Mouse (Mus musculus) lung, postnatal 25 days (tissue): ENCODE measurements around the gene Ippk.

Experiments
- DNase-seq: peaks from one replicate; pipeline ENCODE4 v3.0.0; 2022; ENCODE audit warnings: low spot score

The Ippk gene

DNA sequence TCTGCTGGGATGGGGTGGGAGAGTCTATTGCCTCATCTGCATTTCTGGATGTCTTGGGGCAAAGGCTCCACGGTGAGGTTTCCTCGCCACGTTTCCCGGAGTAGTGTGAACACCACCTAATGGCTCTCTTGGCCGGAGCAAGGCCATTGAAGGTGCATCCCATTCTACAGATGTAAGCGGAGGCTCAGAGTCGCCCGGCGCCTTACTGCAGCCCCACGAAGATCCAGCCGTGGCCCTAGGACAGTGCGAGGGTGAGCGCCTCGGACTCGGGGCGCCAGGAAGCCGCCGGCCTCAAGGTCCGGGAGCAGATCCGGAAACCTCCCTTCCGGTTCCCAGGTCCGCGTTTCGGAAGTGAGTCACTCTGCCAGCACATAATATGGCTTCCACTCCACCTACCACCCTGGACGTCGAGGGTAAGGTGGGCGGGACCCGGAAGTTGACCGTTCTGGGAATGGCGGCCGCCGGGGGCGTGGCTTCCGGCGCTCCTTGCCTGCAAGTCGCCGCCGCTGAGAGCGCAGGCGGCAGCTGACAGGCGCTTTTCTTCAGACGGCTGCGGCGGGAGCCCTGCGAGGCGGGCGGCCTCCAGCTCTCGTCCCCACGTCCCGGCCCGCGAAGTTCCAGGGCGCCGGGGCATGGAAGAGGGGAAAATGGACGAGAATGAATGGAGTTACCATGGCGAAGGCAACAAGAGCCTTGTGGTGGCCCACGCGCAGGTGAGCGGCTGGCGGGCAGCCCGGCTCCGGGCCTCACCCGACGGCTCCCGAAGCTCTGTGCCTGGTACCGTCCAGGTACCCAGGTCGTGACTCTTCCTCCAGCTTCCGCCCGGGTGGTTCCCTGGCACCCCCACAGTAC lies at the start of gene Ippk:
Gene Ippk (plus strand): TSS at position 496 of the 852 bp plus-strand sequence.
- peak; percentile 99 for DNase-seq

DNA sequence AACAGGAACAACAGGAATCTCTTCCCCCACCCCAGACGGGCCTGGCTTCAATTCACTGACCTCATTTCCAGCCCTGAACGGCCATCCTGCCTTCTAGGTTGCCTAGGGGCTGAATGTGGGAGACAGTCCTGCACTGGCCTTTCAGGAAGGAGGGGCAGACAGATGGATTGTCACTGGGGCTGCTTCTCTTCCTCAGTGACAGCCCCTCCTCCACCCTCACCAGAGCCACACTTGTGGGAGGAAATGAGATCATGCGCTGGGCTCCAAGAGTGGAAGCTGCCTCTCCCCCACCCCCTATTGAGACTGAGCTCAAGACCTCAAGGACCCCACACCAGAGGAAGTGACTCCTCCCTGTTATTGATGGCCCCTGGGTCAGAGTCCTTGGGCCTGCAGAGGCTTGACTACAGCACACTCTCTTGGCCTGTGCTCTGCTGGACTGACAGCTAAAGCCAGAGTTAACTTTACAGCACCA lies 49.6 kb upstream of the Ippk start:
- DNase-seq: peak; percentile 92

DNA sequence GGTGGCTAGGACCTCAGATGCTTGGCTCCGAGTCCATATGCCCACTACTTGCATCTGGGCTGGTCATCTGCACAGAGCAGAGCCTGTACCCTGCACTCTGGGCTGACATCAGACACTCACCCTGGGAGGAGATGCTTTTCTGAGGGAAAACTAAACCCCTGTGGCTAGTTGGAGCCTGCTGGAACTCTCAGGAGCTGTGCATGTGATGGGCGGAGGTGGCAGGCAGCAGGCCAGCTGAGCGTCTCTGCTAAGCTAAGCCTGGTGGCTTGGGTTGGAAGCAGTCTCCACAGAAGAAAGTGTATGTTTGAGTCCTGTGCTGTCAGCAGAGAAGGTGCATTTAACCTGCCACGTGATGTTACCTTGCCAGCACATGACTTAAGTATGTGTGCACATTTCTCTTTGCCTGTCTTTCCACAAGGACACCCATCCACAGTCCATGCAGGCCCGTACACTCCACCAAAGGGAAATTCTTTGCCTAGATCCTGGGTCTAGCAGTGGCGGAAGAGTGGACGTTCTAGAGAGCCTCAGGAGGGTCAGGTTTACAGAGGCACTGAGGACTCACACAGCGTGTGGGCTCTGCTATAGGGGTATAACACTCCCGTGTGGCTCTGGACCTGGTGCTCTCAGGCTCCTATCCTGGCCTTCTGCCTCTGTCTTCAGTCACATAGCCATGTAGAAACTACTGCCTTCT lies 48.5 kb upstream of the Ippk start:
- DNase-seq: no peak

DNA sequence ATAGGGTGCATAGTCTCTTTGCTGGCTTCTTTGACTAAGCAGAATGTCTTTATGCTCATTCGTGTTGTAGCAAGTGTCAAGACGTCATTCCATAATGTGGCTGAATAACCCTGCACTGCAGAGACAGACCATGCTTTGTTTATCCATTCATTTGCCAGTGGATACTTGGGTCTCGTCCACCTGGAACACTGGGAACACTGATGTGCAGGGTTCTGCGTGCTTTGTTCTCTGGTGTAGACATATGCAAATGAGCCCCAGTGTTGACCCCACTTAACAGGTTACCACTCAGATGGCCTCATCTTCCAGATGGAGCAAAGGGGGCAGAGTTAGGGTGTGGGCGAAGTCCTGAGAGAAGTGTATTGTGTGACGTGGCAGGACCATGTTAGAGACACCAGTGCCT lies 46.7 kb upstream of the Ippk start:
- DNase-seq: no peak

DNA sequence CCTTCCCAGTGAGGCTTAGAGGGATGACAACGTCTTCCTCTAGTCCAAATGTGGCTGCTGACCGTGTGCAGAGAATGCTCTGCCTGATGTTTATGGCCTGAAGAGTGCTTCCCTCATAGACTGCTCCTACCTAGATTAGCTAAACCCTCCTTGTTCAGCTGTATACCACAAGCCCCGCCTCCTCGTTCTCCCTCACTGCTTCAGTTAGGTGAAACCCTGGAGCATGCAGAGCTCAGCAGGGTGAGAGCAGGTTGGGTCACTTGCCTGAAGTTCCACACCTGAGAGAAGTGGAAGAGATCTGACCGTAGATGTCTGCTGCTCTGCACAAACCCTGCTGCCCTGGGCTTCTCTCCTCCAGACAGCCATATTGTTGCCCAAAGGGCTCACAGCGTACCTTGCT lies 46.3 kb upstream of the Ippk start:
- DNase-seq: no peak

DNA sequence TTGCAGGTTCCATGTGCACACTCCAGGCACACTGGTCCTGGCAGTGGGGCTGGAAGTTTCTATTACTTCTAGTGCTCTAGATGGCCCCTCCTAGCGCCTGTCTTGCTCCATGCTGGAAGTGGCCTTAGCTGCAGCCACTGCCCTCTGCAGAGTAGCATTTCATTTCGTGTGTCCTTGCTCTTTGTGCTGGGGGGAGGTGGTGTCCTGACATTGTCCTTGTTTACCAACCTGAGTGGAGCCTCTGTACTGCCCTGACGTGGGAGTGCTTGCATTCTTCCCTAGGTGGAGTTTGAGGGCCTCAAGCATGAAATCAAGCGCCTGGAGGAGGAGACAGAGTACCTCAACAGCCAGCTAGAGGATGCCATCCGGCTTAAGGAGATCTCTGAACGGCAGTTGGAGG lies 43.4 kb upstream of the Ippk start:
- DNase-seq: peak; percentile 25

DNA sequence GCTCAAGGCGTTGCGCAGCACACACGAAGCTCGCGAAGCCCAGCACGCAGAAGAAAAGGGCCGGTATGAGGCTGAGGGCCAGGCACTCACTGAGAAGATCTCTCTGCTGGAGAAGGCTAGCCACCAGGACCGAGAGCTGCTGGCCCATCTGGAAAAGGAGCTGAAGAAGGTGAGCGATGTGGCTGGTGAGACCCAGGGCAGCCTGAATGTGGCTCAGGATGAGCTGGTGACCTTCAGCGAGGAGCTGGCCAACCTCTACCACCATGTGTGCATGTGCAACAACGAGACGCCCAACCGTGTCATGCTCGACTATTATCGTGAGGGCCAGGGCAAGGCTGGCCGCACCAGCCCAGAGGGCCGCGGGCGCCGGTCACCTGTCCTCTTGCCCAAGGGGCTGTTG lies 41.7 kb upstream of the Ippk start:
- DNase-seq: no peak

DNA sequence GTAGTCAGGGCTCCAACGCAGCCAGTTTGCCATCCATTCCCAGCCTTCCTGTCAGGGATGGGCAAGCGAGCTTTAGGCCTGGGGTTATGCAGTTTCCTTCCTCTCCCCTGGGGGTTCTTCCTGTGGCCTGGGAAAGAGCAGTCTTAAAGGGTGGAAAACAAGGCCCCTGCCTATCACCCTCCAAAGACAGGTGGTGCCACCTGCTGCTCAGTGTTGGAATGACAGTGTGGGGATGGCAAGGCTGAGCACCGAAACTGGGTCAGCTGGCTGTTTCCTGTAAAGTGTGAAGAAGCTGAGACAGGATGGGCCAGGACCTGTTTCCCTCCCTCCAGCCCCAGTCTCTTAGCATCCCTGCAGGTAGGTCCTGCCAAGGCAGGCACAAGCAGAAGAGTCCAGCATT lies 39.8 kb upstream of the Ippk start:
- peak; percentile 87 for DNase-seq

DNA sequence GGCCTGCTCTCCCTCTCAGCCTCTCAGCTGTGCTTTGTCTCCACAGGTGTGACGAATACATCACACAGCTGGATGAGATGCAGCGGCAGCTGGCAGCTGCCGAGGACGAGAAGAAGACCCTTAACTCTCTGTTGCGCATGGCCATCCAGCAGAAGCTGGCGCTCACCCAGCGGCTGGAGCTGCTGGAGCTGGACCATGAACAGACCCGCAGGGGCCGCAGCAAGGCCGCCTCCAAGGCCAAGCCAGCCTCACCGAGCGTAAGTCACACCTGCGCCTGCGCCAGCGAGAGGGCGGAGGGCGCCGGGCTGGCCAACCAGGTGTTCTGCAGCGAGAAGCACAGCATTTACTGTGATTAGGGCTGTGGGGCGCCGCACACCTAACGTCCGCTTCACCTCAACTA lies 38.1 kb upstream of the Ippk start:
- no peak for DNase-seq

DNA sequence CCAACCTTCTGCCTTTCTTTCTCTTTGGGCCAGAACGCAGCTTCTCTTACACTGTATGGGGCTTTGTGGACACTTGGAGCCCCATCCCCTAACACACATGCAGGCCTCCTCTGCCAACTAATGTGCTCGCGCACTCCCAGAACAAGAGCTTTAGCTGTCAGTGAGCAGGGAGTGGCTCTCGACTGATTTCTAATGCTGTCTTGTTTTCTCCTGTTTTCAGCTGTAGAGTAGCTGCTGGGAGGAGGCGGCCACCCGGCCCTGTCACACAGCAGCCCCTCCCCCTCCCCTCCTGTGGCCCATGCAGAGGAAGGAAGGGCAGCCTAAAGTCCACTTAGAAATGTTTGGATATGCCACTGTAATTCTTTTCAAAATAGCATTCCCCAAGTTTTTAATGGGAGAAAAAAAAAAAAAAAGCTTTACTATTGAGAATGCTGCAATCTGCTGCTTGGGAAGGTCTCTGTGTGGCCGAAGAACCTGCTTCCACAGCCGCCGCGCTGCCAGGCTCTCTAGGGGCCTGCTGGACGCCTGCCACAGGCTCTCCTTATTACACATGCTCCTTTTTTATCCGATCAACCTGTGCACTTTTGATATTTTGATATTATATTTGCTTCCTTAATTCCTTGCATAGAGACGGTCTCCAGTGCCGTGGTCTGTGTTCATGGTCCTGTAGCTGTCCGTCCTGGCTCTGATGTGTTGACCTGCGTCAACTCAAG lies 36.1 kb upstream of the Ippk start:
- DNase-seq: no peak

DNA sequence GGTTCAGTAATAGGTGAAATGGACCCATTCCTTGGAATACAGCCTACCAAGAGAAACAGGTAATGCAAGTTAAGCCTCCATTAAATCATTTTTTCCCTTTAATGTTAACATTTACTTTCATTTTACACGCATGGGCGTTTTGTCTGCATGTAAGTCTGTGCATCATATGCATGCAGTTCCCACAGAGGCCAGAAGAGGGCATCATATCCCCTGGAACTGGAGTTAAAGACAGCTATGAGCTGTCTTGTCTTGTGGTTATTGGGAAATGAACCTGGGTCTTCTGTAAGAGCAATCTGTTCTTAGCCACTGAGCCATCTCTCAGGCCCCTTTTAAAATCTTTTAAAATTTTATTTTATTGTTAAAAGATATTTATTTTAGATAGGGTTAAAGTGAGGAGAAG lies 29.7 kb upstream of the Ippk start:
- DNase-seq: no peak

DNA sequence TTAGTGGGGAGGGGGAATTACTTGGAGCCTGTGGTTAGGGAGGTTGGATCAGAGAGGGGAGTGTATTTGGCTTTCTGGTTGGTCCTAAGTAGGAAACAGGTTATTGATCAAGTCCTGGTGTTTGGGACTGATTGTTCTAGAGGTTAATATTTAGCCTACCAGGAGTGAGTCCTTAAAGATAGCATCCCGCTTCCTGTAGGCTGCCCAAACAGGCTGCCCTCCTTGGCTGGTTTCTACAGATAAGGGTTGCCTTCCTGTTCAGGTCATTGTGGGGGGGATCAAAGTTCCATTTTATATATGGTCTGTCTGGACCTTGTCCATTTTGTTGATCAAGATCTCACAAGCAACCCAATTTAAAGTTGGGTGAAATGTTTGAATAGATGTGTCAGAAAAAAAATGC lies 27.5 kb upstream of the Ippk start:
- DNase-seq: no peak

DNA sequence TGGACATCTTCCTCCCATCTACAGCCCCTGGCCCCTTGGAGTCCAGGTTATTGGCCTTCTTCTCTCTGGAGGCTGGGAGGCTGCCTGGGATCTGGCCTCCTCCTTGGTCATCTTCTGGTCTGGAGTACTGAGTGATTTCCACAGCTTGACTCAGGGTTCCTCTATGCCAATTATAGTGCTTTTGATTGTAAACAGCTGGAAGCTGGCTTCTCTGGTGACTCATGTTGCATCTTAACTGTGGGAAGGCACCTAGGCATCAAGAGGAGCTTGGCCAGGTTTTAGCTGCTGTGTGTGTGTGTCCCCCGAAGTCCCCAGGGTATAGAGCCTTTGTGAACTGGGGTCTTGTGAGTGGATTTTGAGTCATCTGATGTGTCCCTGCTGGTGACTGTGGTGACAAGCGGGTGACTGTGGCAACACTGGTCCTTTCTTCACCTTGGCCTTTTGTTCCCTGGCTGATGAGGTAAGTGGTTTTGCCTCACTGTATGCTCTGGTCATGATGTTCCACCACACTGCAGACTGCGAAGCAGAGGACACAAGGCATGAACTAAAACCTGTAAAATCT lies 26.1 kb upstream of the Ippk start:
- no peak for DNase-seq

DNA sequence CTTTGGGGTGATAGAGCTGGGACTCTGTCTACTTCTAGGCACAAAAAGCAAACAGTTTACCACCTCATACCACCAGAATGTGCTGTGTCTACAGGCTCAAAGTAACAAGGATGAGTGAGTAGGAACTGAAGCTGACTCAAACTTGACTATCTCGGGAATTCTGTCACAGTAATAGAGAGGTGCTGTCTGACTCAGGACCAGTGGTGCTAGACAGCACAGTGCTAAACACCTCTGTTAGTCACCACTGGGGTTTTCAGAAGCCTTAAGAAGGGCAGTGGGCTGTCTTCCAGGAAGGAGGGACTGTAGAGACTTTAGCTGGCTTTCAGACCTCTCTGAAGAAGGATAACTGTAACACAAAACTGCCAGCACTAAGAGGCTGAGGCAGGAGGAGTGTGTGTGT lies 24.3 kb upstream of the Ippk start:
- DNase-seq: no peak

DNA sequence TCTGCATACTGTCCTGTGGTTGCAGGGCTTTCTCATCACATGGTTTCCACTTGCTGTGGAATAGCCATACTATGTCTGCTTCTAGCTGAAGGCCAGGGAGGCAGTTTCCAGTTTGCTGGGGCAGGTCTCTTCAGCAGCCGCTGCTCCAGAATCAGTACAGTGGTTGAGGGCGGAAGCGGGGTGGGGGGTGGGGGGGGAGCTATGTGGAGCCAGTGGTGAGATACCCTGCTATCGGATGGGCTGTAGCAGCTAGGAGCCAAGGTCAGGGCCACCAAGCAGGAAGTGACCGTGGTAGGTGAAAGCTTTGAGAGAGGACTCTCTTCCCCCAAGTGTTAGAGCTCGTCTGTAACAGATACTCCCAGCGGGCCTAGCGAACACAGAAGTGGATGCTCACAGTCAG lies 22.9 kb upstream of the Ippk start:
- no peak for DNase-seq

DNA sequence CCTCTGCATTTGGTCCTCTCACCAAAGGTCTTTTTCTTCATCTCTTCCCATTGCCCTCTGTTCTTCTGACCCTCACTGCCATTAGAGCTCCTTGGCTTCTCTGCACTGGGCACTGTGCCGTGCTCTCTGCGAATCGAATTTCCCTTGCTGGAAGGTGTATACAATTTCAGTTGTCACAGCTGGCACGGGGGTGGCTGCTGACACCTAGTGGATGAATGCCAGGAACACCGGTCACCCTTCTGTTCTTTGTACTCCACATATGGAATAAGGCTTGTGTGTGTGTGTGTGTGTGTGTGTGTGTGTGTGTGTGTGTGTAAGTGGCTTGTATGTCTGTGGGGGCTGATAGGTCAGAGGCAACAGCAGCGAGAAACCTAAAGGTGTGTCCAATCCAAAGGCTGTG lies 20.9 kb upstream of the Ippk start:
- peak; percentile 35 for DNase-seq

DNA sequence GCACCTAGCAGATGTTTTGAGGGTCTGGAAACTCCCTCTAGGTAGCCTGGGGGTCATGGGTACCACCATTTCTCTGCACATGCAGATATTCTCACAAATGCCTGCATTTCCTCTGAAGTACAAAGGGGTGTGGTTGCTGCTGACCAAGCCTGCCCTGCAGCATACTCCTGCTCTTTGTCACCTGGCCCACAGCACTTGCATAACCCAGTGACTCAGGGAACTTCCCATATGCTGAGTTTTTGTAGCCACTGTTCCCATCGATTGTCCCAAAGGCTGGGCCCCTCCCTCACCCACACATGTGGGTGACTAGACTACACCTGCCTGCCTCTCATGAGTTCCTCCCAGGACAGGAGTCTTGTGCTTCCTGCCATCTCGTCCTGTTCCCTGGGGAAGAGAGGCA lies 18.4 kb upstream of the Ippk start:
- DNase-seq: peak; percentile 49

DNA sequence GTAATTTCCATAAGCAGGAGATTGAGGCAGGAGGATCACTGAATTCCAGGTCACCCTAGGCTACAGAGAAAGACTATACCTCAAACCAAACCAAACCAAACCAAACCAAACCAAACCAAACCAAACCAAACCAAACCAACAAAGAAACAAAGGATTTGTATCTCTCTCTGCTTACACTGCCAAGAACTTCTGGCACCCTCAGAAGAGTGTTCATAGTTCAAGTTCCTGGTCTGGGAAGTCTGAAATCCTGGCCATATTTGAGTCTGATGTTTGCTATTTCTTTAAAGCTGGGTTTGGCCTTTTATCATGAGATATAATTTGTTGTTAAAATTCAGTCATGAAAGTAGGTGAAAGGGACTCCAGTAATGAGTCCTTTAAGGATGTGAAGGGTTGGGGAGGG lies 13.3 kb upstream of the Ippk start:
- no peak for DNase-seq

DNA sequence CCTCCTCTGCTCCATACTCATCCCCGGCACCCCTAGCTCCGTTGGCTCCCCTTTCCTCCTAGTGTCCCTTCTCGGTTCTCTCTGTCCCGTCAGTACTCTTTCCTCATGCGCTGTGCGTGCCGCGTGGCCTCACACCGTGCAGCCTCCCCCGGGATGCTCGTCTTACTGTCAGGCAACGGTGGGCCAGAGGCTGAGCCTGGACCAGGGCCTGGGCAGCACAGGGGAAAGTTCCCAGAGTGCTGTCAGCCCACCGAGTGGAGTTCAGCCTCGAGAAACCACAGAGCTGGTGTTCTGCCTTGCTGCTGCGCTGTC lies 513 bp downstream of the Ippk start:
- DNase-seq: no peak

DNA sequence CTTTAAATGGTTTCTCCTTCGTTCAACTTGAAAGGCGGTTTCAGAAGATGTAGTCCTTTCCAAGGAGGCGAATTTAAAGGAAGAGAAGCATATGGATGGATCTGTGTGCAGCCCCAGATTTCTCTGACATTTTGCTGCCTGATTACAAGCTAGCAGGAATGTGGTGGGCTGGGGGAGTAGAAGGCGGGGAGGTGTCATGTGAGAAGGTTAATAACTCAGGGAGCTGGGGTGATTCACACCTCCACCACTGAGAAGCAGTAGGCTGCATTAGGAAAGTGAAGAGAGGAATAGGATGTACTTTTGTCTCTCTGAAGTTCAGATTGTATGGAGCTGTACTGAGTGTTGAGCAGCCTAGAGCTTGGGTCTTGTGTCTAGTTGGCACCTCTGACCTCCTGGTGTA lies 910 bp downstream of the Ippk start:
- no peak for DNase-seq

DNA sequence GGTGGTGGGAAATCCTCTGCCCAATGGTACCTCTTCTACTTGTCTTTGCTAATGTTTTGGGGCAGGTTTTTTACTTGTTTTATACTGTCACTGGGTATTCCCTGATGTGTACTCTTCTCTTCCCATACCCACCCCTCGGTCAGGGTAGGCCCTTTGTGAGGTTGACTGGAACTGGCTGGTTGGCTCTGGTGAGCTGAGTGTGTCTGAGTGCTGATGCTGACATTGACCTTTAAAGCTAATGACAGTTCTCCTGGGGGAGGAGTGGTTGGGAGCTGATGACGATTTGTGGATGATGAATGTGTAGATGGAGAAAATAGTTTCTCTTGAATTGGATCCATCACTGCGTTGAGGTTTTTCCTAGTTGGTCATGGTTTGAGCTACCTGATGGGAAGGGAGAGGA lies 5.7 kb downstream of the Ippk start:
- no peak for DNase-seq

DNA sequence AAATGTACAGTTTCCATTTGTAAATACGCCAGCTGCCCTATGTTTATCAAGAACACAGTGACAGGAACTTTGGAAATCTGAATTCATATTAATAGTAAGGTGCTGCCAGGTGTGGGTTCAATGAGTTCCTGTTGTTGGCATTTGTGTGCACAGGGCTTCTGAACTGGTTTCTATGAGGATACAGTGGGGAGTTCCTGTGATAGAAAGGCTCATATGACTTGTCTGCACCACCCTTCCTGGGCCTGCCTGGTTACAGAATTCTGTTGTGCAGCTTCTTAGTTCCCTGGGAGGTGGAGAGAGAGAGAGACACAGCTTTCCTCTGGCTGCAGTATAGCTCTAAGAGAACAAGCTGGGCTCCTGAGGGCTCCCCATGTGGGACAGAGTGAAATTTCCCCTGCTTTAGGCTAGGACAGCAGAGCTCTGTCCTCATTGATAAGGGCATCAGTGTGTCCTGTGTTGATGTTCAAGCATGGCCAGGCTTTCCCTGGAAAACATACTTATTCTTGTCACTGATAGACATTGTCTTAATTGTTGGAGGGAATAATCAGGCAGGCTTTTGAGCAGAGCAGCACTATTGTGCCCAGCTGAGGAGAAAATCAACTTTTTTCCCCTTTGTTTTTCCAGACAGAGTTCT lies 7.1 kb downstream of the Ippk start:
- peak; percentile 38 for DNase-seq
